Mouse (Mus musculus) effector memory CD4-positive, alpha-beta T cell, adult 5 months (primary cell): ENCODE results near the gene Obsl1. TPM values are rescaled to one million over a fixed set of nuclear protein-coding genes. Genes with fewer than 3 reads are reported as not detected.

ENCODE experiments used
- polyA plus RNA-seq: library from polyadenylated mRNA; unstranded; fragments of 100-300 nt; shearing (Covaris generic); gene quantifications from one replicate; pipeline ENCODE4 v1.2.1, GENCODE M21; 2017

Obsl1 gene
- polyA plus RNA-seq, result 1.2 TPM

GRCm38 (mm10) chr1:75505956-75506831 lies at the start of gene Obsl1:
Obsl1 (minus strand) TSS chr1:75506452.

DNA sequence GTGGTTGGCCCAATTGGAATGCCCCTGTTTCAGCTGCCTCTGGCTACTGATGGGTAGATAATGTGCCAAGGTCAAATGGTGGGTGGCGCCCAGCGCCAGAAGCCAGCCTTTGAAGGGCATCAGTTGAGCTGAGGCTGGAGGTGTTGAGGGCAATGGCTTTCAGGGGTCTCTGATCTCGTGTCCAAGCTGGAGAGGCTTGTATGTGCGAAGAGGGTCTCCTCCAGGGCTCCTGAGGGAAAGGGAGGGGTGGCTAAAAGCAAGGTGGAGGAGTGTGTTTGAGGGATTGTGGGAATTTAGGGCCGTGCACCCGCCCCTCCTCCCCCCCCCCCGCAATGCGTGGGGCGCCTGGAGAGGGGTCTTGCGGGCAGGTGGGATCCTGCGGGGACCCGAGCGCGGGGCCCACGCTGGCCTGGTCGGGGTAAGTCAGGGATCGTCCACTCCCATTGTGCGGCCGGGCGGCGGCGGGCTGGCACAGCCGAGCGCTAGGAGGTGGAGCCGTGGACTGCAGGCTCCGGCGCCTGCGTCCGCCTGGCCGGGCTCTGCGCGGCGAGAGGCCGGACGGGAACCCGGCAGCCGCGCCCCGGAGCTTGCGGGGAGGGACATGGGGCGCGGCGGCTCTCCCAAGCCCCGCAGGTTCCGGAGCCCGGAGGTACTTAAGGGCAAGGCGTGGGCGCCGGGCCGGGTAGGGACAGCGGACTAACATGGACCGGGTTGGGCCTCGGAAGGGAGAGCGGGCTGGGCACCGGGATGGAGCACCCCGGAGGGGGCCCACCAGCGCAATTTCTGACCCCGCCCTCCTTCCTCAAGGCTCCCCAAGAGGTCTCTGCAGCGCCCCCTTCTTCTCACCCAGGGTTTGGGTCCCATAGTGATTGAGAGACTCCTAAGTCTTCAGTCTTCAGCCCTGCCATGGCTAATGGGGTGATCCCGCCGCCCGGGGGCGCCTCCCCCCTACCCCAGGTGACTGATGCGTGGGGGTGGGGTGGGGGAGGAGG lies 40.0 kb upstream of the Obsl1 start, which contains the start of gene Slc4a3:
Slc4a3 (plus strand) TSS at position 302 of the 992 bp plus-strand sequence.

GRCm38 (mm10) chr1:75521321-75522031 lies 15.2 kb upstream of the Obsl1 start, which contains the start of gene Stk11ip:
Stk11ip (plus strand) TSS chr1:75521529.

GRCm38 (mm10) chr1:75507006-75507405 lies 754 bp upstream of the Obsl1 start, which contains the start of gene Inha:
Inha (plus strand) TSS chr1:75507077.

GRCm38 (mm10) chr1:75478916-75479634 lies 27.2 kb downstream of the Obsl1 start, which contains the start of the genes Chpf and Tmem198:
Chpf (minus strand) TSS chr1:75479307.
Tmem198 (plus strand) TSS chr1:75479532.

DNA sequence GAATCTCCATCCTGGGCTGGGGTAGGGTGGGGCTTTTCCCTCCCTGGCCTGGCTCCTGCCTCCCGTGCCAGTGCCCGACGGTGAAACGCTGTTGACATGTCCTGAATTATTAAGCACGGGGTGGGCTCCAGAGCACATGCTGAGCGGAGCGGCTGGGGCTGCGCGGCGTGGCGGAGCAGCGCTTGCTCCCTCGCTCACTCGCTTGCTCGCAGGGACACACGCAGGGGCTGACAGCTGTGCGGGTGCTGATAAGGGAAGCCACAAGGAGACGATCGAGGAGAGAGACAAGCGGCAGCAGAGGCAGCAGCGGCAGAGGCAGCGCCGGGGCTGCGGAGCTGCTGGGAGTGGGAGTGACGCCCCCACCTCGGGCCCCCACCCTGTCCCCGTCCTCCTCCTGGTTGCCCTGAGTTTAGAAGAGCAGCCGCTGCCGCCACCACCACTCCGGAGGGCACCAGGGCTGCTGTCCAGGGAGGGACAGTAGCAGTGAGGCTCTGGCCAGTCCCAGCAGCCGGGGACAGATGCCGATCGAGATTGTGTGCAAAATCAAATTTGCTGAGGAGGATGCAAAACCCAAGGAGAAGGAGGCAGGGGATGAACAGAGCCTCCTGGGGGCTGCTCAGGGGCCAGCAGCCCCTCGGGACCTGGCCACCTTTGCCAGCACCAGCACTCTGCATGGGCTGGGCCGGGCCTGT lies 55.8 kb downstream of the Obsl1 start, which contains the start of gene Asic4:
Asic4 (plus strand) TSS at position 123 of the 692 bp plus-strand sequence.

DNA sequence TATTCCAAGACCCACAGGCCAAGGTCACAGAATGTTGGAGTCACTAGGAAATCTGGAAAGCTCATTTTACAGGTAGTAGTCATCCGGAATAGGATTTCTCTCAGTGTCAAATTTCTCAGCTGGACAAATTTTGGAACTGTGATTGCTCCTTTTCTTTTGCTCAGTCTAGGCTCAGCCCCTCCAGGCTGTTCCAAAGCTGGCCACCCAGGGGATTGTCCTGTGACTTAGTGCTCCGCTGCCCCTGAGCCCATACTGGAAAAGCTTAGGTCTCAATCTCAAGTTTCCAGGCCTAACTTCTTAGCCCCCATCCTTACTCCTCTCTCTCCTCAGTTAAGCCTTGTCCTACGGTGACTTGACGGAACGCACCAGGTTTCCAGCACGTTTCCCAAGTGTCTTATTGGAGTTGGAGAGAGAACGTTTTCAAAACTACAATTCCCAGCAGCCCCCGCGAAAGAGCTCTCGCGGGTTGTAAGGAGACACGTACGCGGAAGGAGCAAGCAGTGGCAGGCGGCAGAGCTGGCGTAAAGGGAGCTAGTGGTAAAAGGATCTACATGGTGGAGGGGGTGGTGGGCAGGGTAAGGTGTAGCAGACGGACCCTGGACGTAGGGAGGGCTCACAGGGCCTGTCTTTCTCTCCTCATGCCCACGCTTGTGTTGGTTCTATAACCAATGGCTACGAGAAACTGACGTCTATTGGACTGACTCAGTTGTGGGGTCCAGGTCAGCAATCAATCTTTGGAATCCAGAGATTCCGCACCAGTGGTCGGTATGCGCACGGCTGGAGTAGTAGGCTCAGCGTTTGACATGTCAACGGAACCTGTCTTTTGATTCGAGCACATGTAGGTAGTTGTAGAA lies 70.5 kb downstream of the Obsl1 start, which contains the start of gene Gmppa:
Gmppa (plus strand) TSS at position 456 of the 854 bp plus-strand sequence.

Other genes starting within 250 kb of the Obsl1 start
- 0.17 TPM for gene Ptprn, start 241.9 kb downstream of the Obsl1 start, polyA plus RNA-seq
- not detected for gene Resp18, start 228.0 kb downstream of the Obsl1 start, polyA plus RNA-seq
- 48.6 TPM for gene Dnpep, start 188.5 kb downstream of the Obsl1 start, polyA plus RNA-seq
- gene Des, start 146.1 kb downstream of the Obsl1 start, polyA plus RNA-seq, result not detected
- gene Speg, start 131.2 kb downstream of the Obsl1 start, polyA plus RNA-seq, result 0.91 TPM
- gene Gmppa, start 70.5 kb downstream of the Obsl1 start, polyA plus RNA-seq, result 72.5 TPM
- gene Asic4, start 56.0 kb downstream of the Obsl1 start, polyA plus RNA-seq, result not detected
- gene Chpf, start 27.1 kb downstream of the Obsl1 start, polyA plus RNA-seq, result 33.8 TPM
- gene Tmem198, start 26.9 kb downstream of the Obsl1 start, polyA plus RNA-seq, result 1.7 TPM
- not detected for gene Inha, start 625 bp upstream of the Obsl1 start, polyA plus RNA-seq
- gene Stk11ip, start 15.1 kb upstream of the Obsl1 start, polyA plus RNA-seq, result 32.1 TPM
- gene Slc4a3, start 39.8 kb upstream of the Obsl1 start, polyA plus RNA-seq, result not detected